Mouse (Mus musculus) E14TG2a.4 (cell line): Measurements from ENCODE around the gene Cd274.

Experiments
- CTCF ChIP-seq: conservative IDR thresholded peaks from 2 replicates; pipeline ENCODE4 v1.5.1; 2014; ENCODE audit warnings: low read length
- POU5F1 ChIP-seq: IDR thresholded peaks from 2 replicates; pipeline ENCODE4 v1.6.1; 2014; ENCODE audit warnings: low read length, borderline replicate concordance

GRCm38 (mm10) chr19:29342281-29342680 is 25.0 kb upstream of the Cd274 start:
- TF ChIP-seq CTCF = no peak
- no peak for TF ChIP-seq POU5F1
